Mouse (Mus musculus): ENCODE results near the gene Casd1. TPM values are rescaled to one million over a fixed set of nuclear protein-coding genes. Genes with fewer than 3 reads are reported as not detected.

Casd1 gene
- total RNA-seq, 2 experiments from 2014 or later: 18.6 to 20.4 TPM

DNA sequence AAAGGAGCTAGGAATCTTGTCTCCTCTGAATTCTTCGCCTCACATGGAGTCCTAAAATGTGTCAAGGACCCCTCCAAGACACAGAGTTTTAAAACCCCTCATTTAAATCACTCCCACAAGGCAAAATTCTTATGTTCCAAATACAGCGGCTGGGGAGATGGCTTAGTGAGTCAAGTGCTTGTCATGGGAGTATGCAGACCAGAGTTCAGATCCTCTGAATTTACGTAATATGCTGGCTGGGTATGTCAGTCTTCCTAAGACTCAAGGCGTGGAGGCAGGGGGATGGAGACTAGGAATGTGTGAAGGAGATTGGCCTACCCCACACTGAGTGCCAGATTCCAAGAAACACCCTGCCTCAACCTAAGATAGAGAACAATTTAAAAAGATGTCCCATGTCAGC, 79.9 kb downstream of the Casd1 start:
- DNase-seq: no peak
- Histone ChIP-seq H3K27ac (no peak overlapping the region), H3K4me3 (no peak overlapping the region)
- intact Hi-C loops (cut with DNase I): no loop called here
- TF ChIP-seq CTCF (IDR thresholded peaks at IDR 0.05): no peak

- intact Hi-C loops (cut with DNase I): no loop called here
- no peak overlapping the region for H3K4me3 ChIP-seq
Observed at GRCm38 (mm10) chr6:4684706-4685340, 84.2 kb downstream of the Casd1 start.

GRCm38 (mm10) chr6:4690438-4690837, 89.8 kb downstream of the Casd1 start:
- DNase-seq: no peak
- no peak overlapping the region for H3K27ac ChIP-seq
- no peak overlapping the region for H3K4me3 ChIP-seq
- no peak for TF ChIP-seq CTCF (IDR thresholded peaks at IDR 0.05)
- intact Hi-C loops (cut with DNase I): no loop called here

More at GRCm38 (mm10) chr6:4684706-4685340, 84.2 kb downstream of the Casd1 start:
- no peak overlapping the region for H3K27ac ChIP-seq
- no peak for DNase-seq
- no peak for TF ChIP-seq CTCF (IDR thresholded peaks at IDR 0.05)

Other genes starting within 250 kb of the Casd1 start
- gene Col1a2, start 96.0 kb upstream of the Casd1 start, total RNA-seq (2021): 100 to 1,000 TPM; 127 to 394 TPM
- 10 to 100 TPM in 1 of 2 experiments, 1 to 10 TPM in 1; 9.3 to 10.9 TPM for gene Sgce, start 146.4 kb downstream of the Casd1 start, total RNA-seq (2021)
- 1 to 10 TPM; 1.1 to 1.5 TPM for gene Peg10, start 146.5 kb downstream of the Casd1 start, total RNA-seq (2021)